In the genomic region with DNA sequence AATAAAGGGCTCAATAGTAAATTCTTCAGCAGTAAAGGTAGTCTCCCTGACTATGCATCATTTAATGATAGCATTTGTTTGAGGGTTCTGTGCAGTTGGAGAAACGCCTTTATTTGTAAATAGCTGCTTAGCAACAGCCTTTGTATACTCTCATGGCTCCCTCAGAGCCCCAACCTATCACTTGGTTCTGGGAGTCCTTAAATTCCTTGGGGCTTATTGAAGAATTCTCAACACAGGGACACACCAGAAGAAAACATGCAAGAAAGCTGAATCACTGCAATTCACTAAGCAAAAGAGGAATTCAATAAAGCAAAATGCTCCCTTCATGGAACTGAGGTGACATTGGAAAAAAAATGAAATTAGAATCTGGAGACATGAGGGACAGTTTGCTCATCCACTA, we compare ENCODE assay signal across 27 mouse cellular contexts.
DNase-seq lines count a peak whose midpoint lies in the region; ATAC-seq and TF ChIP-seq lines count a peak whose summit lies in the region.
"Had no signal": no experiment of that assay in that cellular context is flagged by ENCODE, and none has a peak within 500 bp of the region (broad histone marks: within the 10 kb centered on the region; RNA-seq: fewer than 3 reads in every experiment).

No protein-coding gene starts in this region.

- H3K4me2 ChIP-seq in embryonic facial prominence, embryonic 14.5 days (ENCODE audit: low read depth, low read length) = no peak overlapping the region
- no peak overlapping the region for H3K4me2 ChIP-seq in neural tube, embryonic 14.5 days (ENCODE audit: low read depth, low read length)
- H3K4me2 ChIP-seq: embryonic facial prominence, embryonic 15.5 days; forebrain, embryonic 12.5 days; forebrain, embryonic 15.5 days; heart, embryonic 11.5 days; hindbrain, embryonic 13.5 days; intestine, embryonic 15.5 days had no signal

- no peaks in the 10 kb centered on the region for H3K4me1 ChIP-seq in embryonic facial prominence, embryonic 14.5 days (ENCODE audit: control insufficient read depth, insufficient read depth, low read length)
- H3K4me1 ChIP-seq in embryonic facial prominence, embryonic 10.5 days = no peaks in the 10 kb centered on the region
- no peaks in the 10 kb centered on the region for H3K4me1 ChIP-seq in neural tube, embryonic 14.5 days (ENCODE audit: control insufficient read depth, insufficient read depth, low read length)
- peaks cover 8% of the 10 kb centered on the region for H3K4me1 ChIP-seq in embryonic fibroblast, embryonic 13.5 days (ENCODE audit: control insufficient read depth, insufficient read depth, low read length)
- H3K4me1 ChIP-seq: embryonic facial prominence, embryonic 15.5 days; forebrain, embryonic 12.5 days; forebrain, embryonic 15.5 days; hindbrain, embryonic 10.5 days; hindbrain, embryonic 13.5 days; intestine, embryonic 15.5 days had no signal

- H3K27me3 ChIP-seq in embryonic facial prominence, embryonic 14.5 days (replicated peaks; ENCODE audit: control insufficient read depth, insufficient read depth, low read length) = no peaks in the 10 kb centered on the region
- H3K27me3 ChIP-seq in embryonic facial prominence, embryonic 10.5 days (replicated peaks; ENCODE audit: low read depth, poor library complexity, severe bottlenecking) = no peaks in the 10 kb centered on the region
- H3K27me3 ChIP-seq in neural tube, embryonic 14.5 days (ENCODE audit: control insufficient read depth, insufficient read depth, low read length) = no peaks in the 10 kb centered on the region
- H3K27me3 ChIP-seq: CH12.LX; embryonic facial prominence, embryonic 15.5 days; forebrain, embryonic 12.5 days; forebrain, embryonic 15.5 days; hindbrain, embryonic 13.5 days; intestine, embryonic 15.5 days had no signal

- 48% methylated on average over 1 of the region's 1 CpGs for WGBS in embryonic facial prominence, embryonic 14.5 days
- 67% methylated on average over 1 of the region's 1 CpGs for WGBS in embryonic facial prominence, embryonic 10.5 days
- WGBS in neural tube, embryonic 14.5 days = 2% methylated on average over 1 of the region's 1 CpGs

- no peak overlapping the region for H3K4me3 ChIP-seq in embryonic facial prominence, embryonic 14.5 days (ENCODE audit: low read depth, low read length)
- no peak overlapping the region for H3K4me3 ChIP-seq in embryonic facial prominence, embryonic 10.5 days
- no peak overlapping the region for H3K4me3 ChIP-seq in neural tube, embryonic 14.5 days (ENCODE audit: low read depth, low read length)
- H3K4me3 ChIP-seq in embryonic fibroblast, embryonic 13.5 days (ENCODE audit: insufficient read depth, low read length) = no peak overlapping the region
- H3K4me3 ChIP-seq: embryonic facial prominence, embryonic 15.5 days; erythroblast, embryonic 14.5 days; forebrain, embryonic 12.5 days; forebrain, embryonic 15.5 days; hindbrain, embryonic 10.5 days; hindbrain, embryonic 13.5 days; intestine, embryonic 15.5 days had no signal

- H3K27ac ChIP-seq in embryonic facial prominence, embryonic 14.5 days (replicated peaks; ENCODE audit: low read depth, low read length) = no peak overlapping the region
- H3K27ac ChIP-seq in embryonic facial prominence, embryonic 10.5 days (replicated peaks) = no peak overlapping the region
- H3K27ac ChIP-seq in neural tube, embryonic 14.5 days (ENCODE audit: low read depth, low read length) = no peak overlapping the region
- peak overlapping the region; percentile 49 for H3K27ac ChIP-seq in embryonic fibroblast, embryonic 13.5 days (ENCODE audit: insufficient read depth, low read length)
- H3K27ac ChIP-seq: embryonic facial prominence, embryonic 15.5 days; forebrain, embryonic 12.5 days; forebrain, embryonic 15.5 days; hindbrain, embryonic 10.5 days; hindbrain, embryonic 13.5 days; intestine, embryonic 15.5 days had no signal

- no peak for TF ChIP-seq CTCF in embryonic fibroblast, embryonic 13.5 days (IDR thresholded peaks at IDR 0.05; ENCODE audit: borderline replicate concordance, insufficient read depth, low read length)

- H3K36me3 ChIP-seq in embryonic facial prominence, embryonic 14.5 days (ENCODE audit: control insufficient read depth, insufficient read depth, low read length) = no peaks in the 10 kb centered on the region
- no peaks in the 10 kb centered on the region for H3K36me3 ChIP-seq in embryonic facial prominence, embryonic 10.5 days (replicated peaks)
- no peaks in the 10 kb centered on the region for H3K36me3 ChIP-seq in neural tube, embryonic 14.5 days (ENCODE audit: control insufficient read depth, insufficient read depth, low read length)
- H3K36me3 ChIP-seq: embryonic facial prominence, embryonic 15.5 days; forebrain, embryonic 12.5 days; forebrain, embryonic 15.5 days; G1E; hindbrain, embryonic 10.5 days; hindbrain, embryonic 13.5 days; intestine, embryonic 15.5 days had no signal

- no peak overlapping the region for H3K9ac ChIP-seq in embryonic facial prominence, embryonic 14.5 days (ENCODE audit: low read depth, low read length)
- H3K9ac ChIP-seq in neural tube, embryonic 14.5 days (replicated peaks; ENCODE audit: low read depth, low read length) = no peak overlapping the region
- H3K9ac ChIP-seq: embryonic facial prominence, embryonic 15.5 days; forebrain, embryonic 12.5 days; forebrain, embryonic 15.5 days; hindbrain, embryonic 13.5 days; intestine, embryonic 15.5 days had no signal

- ATAC-seq in embryonic facial prominence, embryonic 14.5 days (ENCODE audit: low read depth) = no peak
- ATAC-seq in neural tube, embryonic 14.5 days (ENCODE audit: low read depth) = peak; percentile 58; the same call in 1 of the 2 replicates
- ATAC-seq: forebrain, embryonic 15.5 days; hindbrain, embryonic 16.5 days; intestine, embryonic 15.5 days had no signal

- peak; percentile 5 for DNase-seq in embryonic facial prominence, embryonic 14.5 days (ENCODE audit: low spot score)
- no peak for DNase-seq in embryonic facial prominence, embryonic 10.5 days (ENCODE audit: low spot score)
- no peak for DNase-seq in neural tube, embryonic 10.5 days (ENCODE audit: extremely low spot score, low spot score)
- DNase-seq in thymus, postnatal 25 days = no peak
- DNase-seq in frontal cortex, postnatal 36 days (ENCODE audit: low spot score in 2 of 2) = no peak
- DNase-seq: adrenal gland, adult 2 months; adrenal gland, postnatal 14 days; B cell, adult 2 months; cerebellum, adult 11 months; cerebellum, adult 2 months; cerebellum, adult 9-11 months; cerebellum, postnatal 25 days; gastrocnemius, postnatal 10 days; gastrocnemius, postnatal 36 days had no signal

- no peak for TF ChIP-seq POLR2A in embryonic fibroblast, embryonic 13.5 days (IDR thresholded peaks at IDR 0.05; ENCODE audit: low read depth, low read length)

- H3K9me3 ChIP-seq in embryonic facial prominence, embryonic 14.5 days (ENCODE audit: control insufficient read depth, low read length) = no peaks in the 10 kb centered on the region
- H3K9me3 ChIP-seq in embryonic facial prominence, embryonic 10.5 days = no peaks in the 10 kb centered on the region
- H3K9me3 ChIP-seq in neural tube, embryonic 14.5 days (ENCODE audit: control insufficient read depth, low read length) = no peaks in the 10 kb centered on the region
- H3K9me3 ChIP-seq: embryonic facial prominence, embryonic 15.5 days; forebrain, embryonic 12.5 days; forebrain, embryonic 15.5 days; G1E; hindbrain, embryonic 10.5 days; hindbrain, embryonic 13.5 days; intestine, embryonic 15.5 days had no signal
